9 mouse cellular contexts compared by ENCODE assay signal in the genomic region with DNA sequence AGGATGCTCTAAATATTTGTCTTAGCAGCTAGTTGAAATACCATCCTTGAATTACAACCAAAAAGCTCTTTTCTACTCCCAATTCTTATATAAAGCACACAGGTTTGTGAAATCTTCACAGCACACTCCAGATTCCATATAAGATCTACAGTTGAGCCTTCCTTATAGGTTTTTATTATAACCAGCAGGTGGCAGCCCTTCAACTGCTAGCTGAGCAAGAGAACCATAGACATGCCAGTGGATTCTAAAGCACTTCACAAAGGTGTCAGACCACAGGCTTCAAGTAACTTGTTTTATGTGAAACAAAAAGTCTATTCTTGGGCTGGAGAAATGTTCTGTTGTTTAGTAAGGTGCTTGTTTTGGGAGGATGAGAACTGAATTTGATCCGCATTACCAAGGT.
A peak's percentile ranks its signal among the peaks of the same experiment; 100 is the strongest.
DNase-seq lines count a peak whose midpoint lies in the region; ATAC-seq and TF ChIP-seq lines count a peak whose summit lies in the region.
"Had no signal": no experiment of that assay in that cellular context is flagged by ENCODE, and none has a peak within 500 bp of the region (broad histone marks: within the 10 kb centered on the region; RNA-seq: fewer than 3 reads in every experiment).

No protein-coding gene starts in this region.

- peak; percentile 74; the same call in 1 of the 2 replicates for ATAC-seq in hindbrain, embryonic 16.5 days
- ATAC-seq in hindbrain, embryonic 13.5 days (ENCODE audit: low FRiP score): no peak
- 0 out of 2 replicates have a peak, but pooled peaks have one; percentile 64 for ATAC-seq in midbrain, embryonic 16.5 days
- no peak for ATAC-seq in midbrain, embryonic 13.5 days

- H3K4me1 ChIP-seq in hindbrain, embryonic 16.5 days (ENCODE audit: control insufficient read depth, insufficient read depth, low read depth, low read length): no peaks in the 10 kb centered on the region
- H3K4me1 ChIP-seq in hindbrain, embryonic 13.5 days (replicated peaks): no peaks in the 10 kb centered on the region
- H3K4me1 ChIP-seq in midbrain, embryonic 16.5 days (ENCODE audit: control insufficient read depth, insufficient read depth, low read length): no peaks in the 10 kb centered on the region
- H3K4me1 ChIP-seq in midbrain, embryonic 13.5 days (replicated peaks): no peaks in the 10 kb centered on the region
- H3K4me1 ChIP-seq in cortical plate, adult 2 months (ENCODE audit: control insufficient read depth, insufficient read depth, low read length): no peaks in the 10 kb centered on the region

- 93% methylated on average over 1 of the region's 1 CpGs for WGBS in hindbrain, embryonic 16.5 days
- 96% methylated on average over 1 of the region's 1 CpGs for WGBS in hindbrain, embryonic 13.5 days
- 97% methylated on average over 1 of the region's 1 CpGs for WGBS in midbrain, embryonic 16.5 days
- 90% methylated on average over 1 of the region's 1 CpGs for WGBS in midbrain, embryonic 13.5 days

- no peaks in the 10 kb centered on the region for H3K36me3 ChIP-seq in hindbrain, embryonic 16.5 days (ENCODE audit: control insufficient read depth, insufficient read depth, low read length)
- H3K36me3 ChIP-seq in hindbrain, embryonic 13.5 days: no peaks in the 10 kb centered on the region
- H3K36me3 ChIP-seq in midbrain, embryonic 16.5 days (ENCODE audit: control insufficient read depth, insufficient read depth, low read length): no peaks in the 10 kb centered on the region
- H3K36me3 ChIP-seq in midbrain, embryonic 13.5 days: no peaks in the 10 kb centered on the region
- H3K36me3 ChIP-seq: limb, embryonic 13.5 days had no signal

- peak; percentile 23; the same call in 1 of the 2 replicates for TF ChIP-seq CTCF in cortical plate, adult 2 months (IDR thresholded peaks at IDR 0.05; ENCODE audit: extremely low read depth, insufficient read depth, low read length)

- H3K9ac ChIP-seq in hindbrain, embryonic 16.5 days (ENCODE audit: low read depth, low read length): no peak overlapping the region
- no peak overlapping the region for H3K9ac ChIP-seq in hindbrain, embryonic 13.5 days
- no peak overlapping the region for H3K9ac ChIP-seq in midbrain, embryonic 16.5 days (ENCODE audit: low read depth, low read length)
- no peak overlapping the region for H3K9ac ChIP-seq in midbrain, embryonic 13.5 days (replicated peaks)
- H3K9ac ChIP-seq: limb, embryonic 13.5 days had no signal

- H3K27ac ChIP-seq in hindbrain, embryonic 16.5 days (ENCODE audit: low read depth, low read length): no peak overlapping the region
- no peak overlapping the region for H3K27ac ChIP-seq in hindbrain, embryonic 13.5 days
- H3K27ac ChIP-seq in midbrain, embryonic 16.5 days (ENCODE audit: low read length): no peak overlapping the region
- H3K27ac ChIP-seq in midbrain, embryonic 13.5 days: no peak overlapping the region
- no peak overlapping the region for H3K27ac ChIP-seq in cortical plate, adult 2 months (ENCODE audit: insufficient read depth, low read length)
- H3K27ac ChIP-seq: limb, embryonic 13.5 days had no signal

- H3K4me2 ChIP-seq in hindbrain, embryonic 16.5 days (ENCODE audit: low read length): no peak overlapping the region
- H3K4me2 ChIP-seq in hindbrain, embryonic 13.5 days: no peak overlapping the region
- H3K4me2 ChIP-seq in midbrain, embryonic 16.5 days (ENCODE audit: low read length): no peak overlapping the region
- no peak overlapping the region for H3K4me2 ChIP-seq in midbrain, embryonic 13.5 days (replicated peaks)
- H3K4me2 ChIP-seq: limb, embryonic 13.5 days had no signal

- H3K9me3 ChIP-seq in hindbrain, embryonic 16.5 days (ENCODE audit: control insufficient read depth, low read length): no peaks in the 10 kb centered on the region
- H3K9me3 ChIP-seq in hindbrain, embryonic 13.5 days: no peaks in the 10 kb centered on the region
- H3K9me3 ChIP-seq in midbrain, embryonic 16.5 days (replicated peaks; ENCODE audit: control insufficient read depth, low read length, poor library complexity, severe bottlenecking): no peaks in the 10 kb centered on the region
- H3K9me3 ChIP-seq in midbrain, embryonic 13.5 days: no peaks in the 10 kb centered on the region
- H3K9me3 ChIP-seq: limb, embryonic 13.5 days had no signal

- TF ChIP-seq POLR2A in cortical plate, adult 2 months (IDR thresholded peaks at IDR 0.05; ENCODE audit: extremely low read depth, insufficient read depth, low read length): no peak

- H3K4me3 ChIP-seq in hindbrain, embryonic 16.5 days (ENCODE audit: low read length): no peak overlapping the region
- H3K4me3 ChIP-seq in hindbrain, embryonic 13.5 days: no peak overlapping the region
- H3K4me3 ChIP-seq in midbrain, embryonic 16.5 days (ENCODE audit: low read depth, low read length): no peak overlapping the region
- no peak overlapping the region for H3K4me3 ChIP-seq in midbrain, embryonic 13.5 days (replicated peaks)
- H3K4me3 ChIP-seq in cortical plate, adult 2 months (ENCODE audit: insufficient read depth, low read length): no peak overlapping the region
- H3K4me3 ChIP-seq: limb, embryonic 13.5 days; myocyte had no signal

- no peaks in the 10 kb centered on the region for H3K27me3 ChIP-seq in hindbrain, embryonic 16.5 days (replicated peaks; ENCODE audit: control insufficient read depth, insufficient read depth, low read length)
- H3K27me3 ChIP-seq in hindbrain, embryonic 13.5 days: no peaks in the 10 kb centered on the region
- H3K27me3 ChIP-seq in midbrain, embryonic 16.5 days (ENCODE audit: control insufficient read depth, insufficient read depth, low read depth, low read length): no peaks in the 10 kb centered on the region
- H3K27me3 ChIP-seq in midbrain, embryonic 13.5 days: no peaks in the 10 kb centered on the region
- H3K27me3 ChIP-seq: limb, embryonic 13.5 days had no signal

- peak; percentile 22 for DNase-seq in telencephalon, adult 2 months (ENCODE audit: low read depth, low spot score)
- DNase-seq in urinary bladder, postnatal 4 days (ENCODE audit: low spot score in 2 of 2): no peak

Comparison
In these comparisons a context has a peak if more than half of its experiments do, and no peak if none do; other contexts are left out.
1. ATAC-seq: peak in hindbrain, embryonic 16.5 days (single experiment) and midbrain, embryonic 16.5 days (single experiment); none in hindbrain, embryonic 13.5 days (single experiment) and midbrain, embryonic 13.5 days (single experiment).